Mouse (Mus musculus) liver, postnatal 0 days (tissue): Measurements from ENCODE around the gene Aurkaip1.

Source experiments
- CTCF ChIP-seq: sonication (generic); IDR thresholded peaks from 2 replicates; pipeline ENCODE4 v1.5.1; 2016; ENCODE audit warnings: antibody characterized with exemption, low read depth
- EP300 ChIP-seq: IDR thresholded peaks from 2 replicates; pipeline ENCODE4 v1.6.1; 2016; ENCODE audit warnings: antibody characterized with exemption, low read depth, mild to moderate bottlenecking

GRCm38 (mm10) chr4:155790021-155790489, 41.0 kb upstream of the Aurkaip1 start, which contains the start of gene Ankrd65:
- no peak for TF ChIP-seq CTCF
- TF ChIP-seq EP300: no peak
